Mouse (Mus musculus) small intestine, adult 2 months (tissue): Measurements from ENCODE around the gene Trpv5. TPM values are rescaled to one million over a fixed set of nuclear protein-coding genes. Genes with fewer than 3 reads are reported as not detected.

Experiments used
- H3K27ac ChIP-seq: fragments of 200-500 bp; 2 replicates; pipeline ENCODE4 v1.5.1; 2012; ENCODE audit warnings: low read depth, low read length, control low read depth, inconsistent platforms; ENCODE audit not compliant: insufficient read depth
- H3K27me3 ChIP-seq: fragments of 200-500 bp; 2 replicates; pipeline ENCODE4 v1.6.1; 2012; ENCODE audit warnings: mild to moderate bottlenecking, moderate library complexity, low read length, inconsistent platforms; ENCODE audit not compliant: control insufficient read depth, insufficient read depth
- H3K36me3 ChIP-seq: fragments of 200-500 bp; 2 replicates; pipeline ENCODE4 v1.6.1; 2012; ENCODE audit warnings: mild to moderate bottlenecking, low read length, control low read depth, inconsistent platforms; ENCODE audit not compliant: control insufficient read depth, insufficient read depth
- H3K4me1 ChIP-seq: fragments of 200-500 bp; 2 replicates; pipeline ENCODE4 v1.6.1; 2012; ENCODE audit warnings: low read length, inconsistent platforms, mixed read lengths; ENCODE audit not compliant: control insufficient read depth, insufficient read depth, insufficient read length
- H3K4me3 ChIP-seq: fragments of 200-500 bp; 2 replicates; pipeline ENCODE4 v1.5.1; 2012; ENCODE audit warnings: low read depth, mild to moderate bottlenecking, control low read depth, inconsistent platforms, low read length, moderate library complexity
- CTCF ChIP-seq: fragments of 200-500 bp; IDR thresholded peaks from 2 replicates; pipeline ENCODE4 v1.5.1; 2012; ENCODE audit warnings: low read depth, mild to moderate bottlenecking, control low read depth, inconsistent platforms, low read length, moderate library complexity, mixed read lengths; ENCODE audit not compliant: insufficient replicate concordance, insufficient read length; ENCODE audit errors: extremely low read depth
- POLR2A ChIP-seq: fragments of 200-500 bp; IDR thresholded peaks from 2 replicates; pipeline ENCODE4 v1.6.1; 2012; ENCODE audit warnings: low read depth, mild to moderate bottlenecking, control low read depth, inconsistent platforms, low read length, moderate library complexity
- WGBS: fragments of 180-500 bp; shearing (Covaris S2); methylation state at CpG from one replicate; pipeline ENCODE4 v1.1.7; 2018; 5-methylcytosine and 5-hydroxymethylcytosine counted together
- polyA plus RNA-seq: library from polyadenylated mRNA; depleted of rRNA; stranded (reverse); fragments of >200 nt; gene quantifications from 2 replicates; pipeline ENCODE4 v1.2.3, GENCODE M21; 2012

Trpv5 gene
- polyA plus RNA-seq, 1 experiment = not detected

DNA sequence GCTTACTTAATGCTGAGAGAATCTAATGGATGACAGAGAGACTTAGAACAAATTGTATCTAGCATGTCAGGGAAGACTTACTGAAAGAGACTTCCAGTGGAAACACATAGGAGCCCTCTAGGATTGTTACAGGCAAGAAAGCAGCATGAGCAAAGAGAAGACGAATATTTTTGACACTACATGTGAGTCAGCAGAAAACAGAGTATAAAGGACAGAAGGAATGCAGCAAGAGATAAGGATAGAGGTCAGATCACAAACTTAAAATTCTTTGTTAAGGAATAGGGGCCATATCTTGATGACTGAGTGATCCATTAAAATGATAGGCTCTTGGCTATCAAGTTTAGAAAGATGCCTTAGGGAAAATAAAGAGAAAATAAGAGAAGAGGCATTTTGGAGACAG, 20.7 kb upstream of the Trpv5 start:
- no peak for TF ChIP-seq CTCF
- no peak for TF ChIP-seq POLR2A
- 59% methylated on average over 1 of the region's 1 CpGs for WGBS
- no peak overlapping the region for H3K4me3 ChIP-seq
- no peaks in the 10 kb centered on the region for H3K4me1 ChIP-seq
- no peak overlapping the region for H3K27ac ChIP-seq
- H3K36me3 ChIP-seq = no peaks in the 10 kb centered on the region
- H3K27me3 ChIP-seq = no peaks in the 10 kb centered on the region

DNA sequence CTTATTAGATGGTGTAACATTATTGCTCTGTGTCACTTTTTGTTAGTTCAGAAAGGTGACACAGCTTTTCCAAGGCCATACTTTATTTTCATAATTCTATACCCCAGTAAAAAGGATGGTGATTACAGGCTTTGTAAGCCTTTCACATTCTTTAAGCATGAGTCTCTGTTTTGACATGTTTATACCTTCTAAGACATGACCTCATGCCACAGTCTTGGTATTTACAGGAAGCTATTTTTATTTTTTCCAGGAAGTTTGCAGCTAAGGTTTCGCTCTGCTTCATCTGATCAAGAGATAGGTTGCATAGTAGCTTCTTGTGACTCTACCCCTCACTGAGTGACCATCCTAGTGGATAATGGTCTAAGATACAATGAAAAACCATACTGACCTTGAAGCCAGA, 13.8 kb upstream of the Trpv5 start:
- TF ChIP-seq CTCF (no peak), POLR2A (no peak)
- no peaks in the 10 kb centered on the region for H3K27me3 ChIP-seq
- H3K4me1 ChIP-seq = no peaks in the 10 kb centered on the region
- H3K27ac ChIP-seq = no peak overlapping the region
- 69% methylated on average over 1 of the region's 1 CpGs for WGBS
- H3K4me3 ChIP-seq = no peak overlapping the region
- no peaks in the 10 kb centered on the region for H3K36me3 ChIP-seq

DNA sequence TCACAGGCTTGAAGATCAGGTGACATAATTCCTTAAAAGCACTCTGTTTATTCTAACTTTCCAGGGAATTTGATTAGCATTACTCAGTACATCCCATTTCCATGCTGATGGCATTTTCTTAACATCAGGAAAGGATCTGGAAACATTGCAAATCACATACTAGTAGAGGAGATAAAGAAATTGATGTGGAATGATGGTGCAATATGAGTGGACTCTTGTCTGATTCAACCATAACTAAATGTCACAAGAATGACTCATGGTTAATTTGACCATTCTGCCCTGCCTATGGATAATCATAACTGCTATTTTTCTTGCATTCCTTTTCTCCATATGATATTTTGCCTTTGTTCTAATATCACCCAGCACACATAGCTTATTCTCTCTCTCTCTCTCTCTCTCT, 11.6 kb upstream of the Trpv5 start:
- H3K4me1 ChIP-seq = no peaks in the 10 kb centered on the region
- no peaks in the 10 kb centered on the region for H3K27me3 ChIP-seq
- no peaks in the 10 kb centered on the region for H3K36me3 ChIP-seq
- TF ChIP-seq POLR2A = no peak
- no peak for TF ChIP-seq CTCF
- no peak overlapping the region for H3K27ac ChIP-seq
- H3K4me3 ChIP-seq = no peak overlapping the region

DNA sequence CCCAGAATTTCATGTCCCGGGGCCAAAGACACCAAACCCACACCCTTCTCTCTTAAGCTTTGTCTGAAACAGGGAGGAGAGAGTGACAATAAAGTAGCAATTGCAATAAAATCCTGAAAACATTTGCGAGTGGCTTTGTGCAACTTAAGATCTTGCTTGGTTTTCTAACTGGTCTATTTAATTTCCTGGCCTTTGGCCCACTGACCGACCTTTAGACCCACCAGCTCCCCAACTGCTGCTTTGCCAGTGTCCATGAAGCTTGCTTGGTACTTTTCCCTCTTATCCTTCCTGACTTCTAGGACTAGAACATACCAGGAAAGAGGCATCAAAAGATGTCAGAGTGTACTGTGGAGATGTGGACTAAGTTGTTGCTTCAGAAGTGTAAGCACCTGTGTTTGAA, 5.0 kb upstream of the Trpv5 start:
- H3K27ac ChIP-seq = no peak overlapping the region
- TF ChIP-seq CTCF (no peak), POLR2A (no peak)
- H3K4me3 ChIP-seq = no peak overlapping the region
- H3K4me1 ChIP-seq = no peaks in the 10 kb centered on the region
- no peaks in the 10 kb centered on the region for H3K27me3 ChIP-seq
- whole genome bisulfite sequencing = 45% methylated on average over 3 of the region's 3 CpGs
- H3K36me3 ChIP-seq = no peaks in the 10 kb centered on the region

DNA sequence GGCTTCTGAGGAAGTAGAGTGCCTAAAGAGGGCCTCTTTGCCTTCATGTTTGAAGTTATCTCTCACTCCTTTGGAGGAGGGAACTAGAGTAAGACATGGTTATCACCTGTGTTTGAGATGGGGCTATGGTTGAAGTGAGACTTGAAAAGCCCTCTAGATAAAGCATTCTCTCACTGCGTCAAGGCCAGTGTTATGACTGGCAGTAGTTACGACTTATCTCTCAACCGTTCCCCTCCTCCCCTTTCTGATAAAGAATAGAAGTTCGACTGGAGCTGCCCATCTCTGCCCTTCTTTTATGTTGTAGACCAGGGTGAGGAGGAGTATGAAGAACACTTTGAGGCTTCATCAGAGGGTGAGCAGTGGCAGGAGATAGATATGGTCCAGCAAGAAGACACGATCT, 4.3 kb upstream of the Trpv5 start:
- WGBS = 46% methylated on average over 5 of the region's 5 CpGs
- H3K27me3 ChIP-seq = no peaks in the 10 kb centered on the region
- H3K4me1 ChIP-seq = no peaks in the 10 kb centered on the region
- no peak overlapping the region for H3K27ac ChIP-seq
- H3K4me3 ChIP-seq = no peak overlapping the region
- H3K36me3 ChIP-seq = no peaks in the 10 kb centered on the region
- TF ChIP-seq POLR2A = no peak
- TF ChIP-seq CTCF = no peak

DNA sequence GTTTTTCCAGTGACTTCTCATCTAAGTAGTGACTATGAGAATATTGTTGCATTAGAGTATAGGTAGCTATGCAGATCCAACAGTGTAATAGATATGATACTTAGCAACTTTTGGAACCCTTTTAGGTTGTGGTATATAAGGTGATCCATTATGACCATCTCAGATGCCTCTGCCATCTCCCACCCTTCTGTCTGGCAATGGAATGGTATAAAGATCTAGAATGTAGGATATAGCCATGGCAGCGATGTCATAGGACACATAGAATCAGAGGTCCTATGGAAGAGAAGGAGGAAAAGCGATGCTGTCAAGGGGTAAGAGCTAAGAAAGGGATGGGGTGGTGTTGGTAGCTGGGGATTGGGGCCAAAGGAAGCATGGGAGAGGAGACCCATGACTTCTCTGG, 3.6 kb upstream of the Trpv5 start, which contains the start of gene Llcfc1:
TSS of gene Llcfc1 (plus strand) at position 301 of the 400 bp plus-strand sequence.
- WGBS = 90% methylated on average over 2 of the region's 2 CpGs
- Histone ChIP-seq H3K36me3 (no peaks in the 10 kb centered on the region), H3K27me3 (no peaks in the 10 kb centered on the region), H3K4me3 (no peak within 1 kb of the TSS), H3K27ac (no peak within 1 kb of the TSS), H3K4me1 (no peaks in the 10 kb centered on the region)
- TF ChIP-seq CTCF (no peak), POLR2A (no peak)

DNA sequence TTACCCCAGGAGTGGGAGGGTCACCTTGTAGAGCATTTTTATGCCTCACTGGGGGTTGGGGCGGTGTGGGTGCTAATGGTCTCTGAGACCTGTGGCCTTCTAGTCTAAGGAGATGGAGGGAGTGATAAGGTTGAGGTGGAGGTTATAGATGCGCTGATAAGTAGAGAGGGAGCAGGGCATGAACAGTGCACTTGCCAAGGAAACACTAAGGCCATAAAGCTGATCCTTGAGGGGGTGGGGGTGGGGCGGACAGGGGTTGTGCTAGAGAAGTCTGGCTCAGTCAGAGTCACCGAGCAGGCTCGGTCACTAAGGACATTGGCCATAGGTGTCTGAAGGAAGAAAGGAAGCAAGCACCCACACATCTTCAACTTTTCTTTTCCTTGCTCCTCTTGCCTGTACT, 1.1 kb upstream of the Trpv5 start:
- no peak overlapping the region for H3K27ac ChIP-seq

DNA sequence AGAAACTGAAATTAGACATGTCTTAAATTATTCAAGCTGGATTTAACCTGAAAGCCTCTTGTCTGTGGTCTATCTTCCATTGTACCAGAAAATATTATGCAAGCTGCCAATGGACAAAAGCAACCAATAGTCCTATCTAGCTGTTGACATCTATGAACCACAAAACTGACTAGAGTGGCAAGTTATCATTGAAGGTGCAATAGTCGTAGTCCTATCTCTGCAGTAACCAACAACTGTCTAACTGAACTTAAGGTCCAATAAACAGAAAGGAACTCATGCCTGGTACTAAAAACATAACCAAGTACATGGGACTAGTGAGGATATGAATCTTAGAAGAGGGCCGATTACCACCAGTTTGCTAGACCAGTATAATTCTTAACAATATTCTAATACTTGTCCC, 4.0 kb downstream of the Trpv5 start:
- Histone ChIP-seq H3K36me3 (no peaks in the 10 kb centered on the region), H3K27ac (no peak overlapping the region), H3K4me3 (no peak overlapping the region), H3K27me3 (no peaks in the 10 kb centered on the region), H3K4me1 (no peaks in the 10 kb centered on the region)
- WGBS = 90% methylated on average over 2 of the region's 2 CpGs
- no peak for TF ChIP-seq CTCF
- no peak for TF ChIP-seq POLR2A

More for the DNA sequence above, 1.1 kb upstream of the Trpv5 start:
- no peak for TF ChIP-seq POLR2A
- TF ChIP-seq CTCF = no peak
- 69% methylated on average over 5 of the region's 5 CpGs for WGBS
- H3K4me1 ChIP-seq = no peaks in the 10 kb centered on the region
- H3K4me3 ChIP-seq = no peak overlapping the region
- no peaks in the 10 kb centered on the region for H3K36me3 ChIP-seq
- H3K27me3 ChIP-seq = no peaks in the 10 kb centered on the region
